Mouse (Mus musculus): Measurements from ENCODE around the gene Gatad2b.

- TF ChIP-seq CTCF (conservative IDR thresholded peaks at IDR 0.05 in 1 of 2, IDR thresholded peaks at IDR 0.05 in 1 of 2; ENCODE audit: low read depth in 2 of 2, low read length in 2 of 2) (no peak), KAT2A (IDR thresholded peaks at IDR 0.05; ENCODE audit: insufficient replicate concordance, low read length) (no peak), GABPA (IDR thresholded peaks at IDR 0.05; ENCODE audit: insufficient replicate concordance, low read depth, low read length) (no peak), SMC3 (IDR thresholded peaks at IDR 0.05; ENCODE audit: low read depth, low read length) (no peak), USF1 (IDR thresholded peaks at IDR 0.05; ENCODE audit: low read depth, low read length) (no peak), E2F4 (IDR thresholded peaks at IDR 0.05; ENCODE audit: insufficient replicate concordance, low read depth, low read length) (no peak), MAFK (IDR thresholded peaks at IDR 0.05; ENCODE audit: insufficient replicate concordance, low read length) (no peak), UBTF (IDR thresholded peaks at IDR 0.05; ENCODE audit: low read depth, low read length) (no peak), JUN (IDR thresholded peaks at IDR 0.05; ENCODE audit: insufficient read depth, low read depth, low read length) (no peak), NELFE (IDR thresholded peaks at IDR 0.05; ENCODE audit: low read depth, low read length) (no peak), ELF1 (IDR thresholded peaks at IDR 0.05; ENCODE audit: low read depth, low read length) (no peak), MXI1 (IDR thresholded peaks at IDR 0.05; ENCODE audit: low read depth, low read length) (no peak)
Observed at GRCm38 (mm10) chr3:90391004-90391403, 98.0 kb downstream of the Gatad2b start.
